Mouse (Mus musculus): ENCODE results near the gene Psenen. TPM values are rescaled to one million over a fixed set of nuclear protein-coding genes. Genes with fewer than 3 reads are reported as not detected.

The Psenen gene
- polyA plus RNA-seq, 1 experiment from 2014 or later, result 147 TPM

- Histone ChIP-seq H3K9me3 (no peaks in the 10 kb centered on the region), H3K27me3 (no peaks in the 10 kb centered on the region), H3K9ac (no peak overlapping the region), H3K36me3 (peaks cover 36% of the 10 kb centered on the region), H3K4me3 (no peak overlapping the region), H3K4me2 (no peak overlapping the region), H3K4me1 (replicated peaks) (no peaks in the 10 kb centered on the region), H3K27ac (replicated peaks) (peak overlapping the region; percentile 18; the same call in 1 of the 2 replicates)
- WGBS, result 82% methylated on average over 5 of the region's 5 CpGs
- ATAC-seq (ENCODE audit: low read depth), result no peak
Measured at GRCm38 (mm10) chr7:30520856-30521255, 42.6 kb downstream of the Psenen start.

DNA sequence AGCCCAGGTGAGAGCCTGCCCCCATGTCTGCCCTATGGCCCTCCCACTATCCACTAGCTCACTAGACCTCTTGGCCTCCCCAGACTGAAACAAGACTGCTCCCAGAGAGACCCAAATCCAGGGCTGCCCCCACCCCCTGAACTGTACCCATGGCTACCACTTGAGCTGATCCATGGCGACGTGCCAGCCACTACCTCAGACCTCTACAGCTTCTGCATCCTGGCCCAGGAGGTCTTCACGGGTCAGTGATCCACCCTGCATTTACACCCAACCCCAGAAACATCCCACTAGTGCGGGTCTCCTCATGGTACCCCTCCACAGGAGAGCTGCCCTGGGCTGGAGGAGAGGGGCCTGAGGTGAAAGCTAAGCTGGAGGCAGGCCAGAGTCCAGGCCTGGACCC is 43.0 kb downstream of the Psenen start:
- peak overlapping the region; percentile 18; the same call in 1 of the 2 replicates for H3K27ac ChIP-seq (replicated peaks)
- WGBS, result 73% methylated on average over 4 of the region's 4 CpGs
- 0 out of 2 replicates have a peak, but pooled peaks have one; percentile 1 for ATAC-seq (ENCODE audit: low read depth)
- no peaks in the 10 kb centered on the region for H3K4me1 ChIP-seq (replicated peaks)
- H3K9me3 ChIP-seq, result no peaks in the 10 kb centered on the region
- H3K4me2 ChIP-seq, result no peak overlapping the region
- H3K27me3 ChIP-seq, result no peaks in the 10 kb centered on the region
- H3K36me3 ChIP-seq, result peaks cover 32% of the 10 kb centered on the region
- H3K9ac ChIP-seq, result no peak overlapping the region
- H3K4me3 ChIP-seq, result no peak overlapping the region

DNA sequence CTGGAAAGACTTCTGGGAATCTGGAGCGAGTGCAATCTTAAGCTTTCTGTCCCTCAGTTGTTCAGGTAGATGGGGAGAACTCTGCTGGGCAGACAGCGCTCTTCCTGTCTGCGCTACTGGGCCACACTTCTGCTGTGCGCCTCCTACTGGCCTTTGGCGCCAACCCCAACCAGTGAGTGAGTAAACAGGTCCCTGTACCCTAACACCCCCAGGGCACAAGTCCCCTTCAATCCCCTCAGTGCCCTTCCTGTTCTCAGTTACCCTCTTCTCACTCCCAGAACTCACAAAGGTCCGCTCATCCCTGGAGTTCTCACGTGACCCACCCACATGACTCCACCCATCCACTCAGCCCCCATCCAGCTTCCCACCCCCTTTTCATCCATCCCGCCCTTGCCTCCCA is 45.1 kb downstream of the Psenen start:
- H3K36me3 ChIP-seq, result peaks cover 12% of the 10 kb centered on the region
- 40% methylated on average over 8 of the region's 8 CpGs for WGBS
- no peaks in the 10 kb centered on the region for H3K27me3 ChIP-seq
- no peak overlapping the region for H3K9ac ChIP-seq
- no peaks in the 10 kb centered on the region for H3K4me1 ChIP-seq (replicated peaks)
- no peaks in the 10 kb centered on the region for H3K9me3 ChIP-seq
- no peak overlapping the region for H3K4me2 ChIP-seq
- no peak overlapping the region for H3K4me3 ChIP-seq
- ATAC-seq (ENCODE audit: low read depth), result no peak
- H3K27ac ChIP-seq (replicated peaks), result no peak overlapping the region

DNA sequence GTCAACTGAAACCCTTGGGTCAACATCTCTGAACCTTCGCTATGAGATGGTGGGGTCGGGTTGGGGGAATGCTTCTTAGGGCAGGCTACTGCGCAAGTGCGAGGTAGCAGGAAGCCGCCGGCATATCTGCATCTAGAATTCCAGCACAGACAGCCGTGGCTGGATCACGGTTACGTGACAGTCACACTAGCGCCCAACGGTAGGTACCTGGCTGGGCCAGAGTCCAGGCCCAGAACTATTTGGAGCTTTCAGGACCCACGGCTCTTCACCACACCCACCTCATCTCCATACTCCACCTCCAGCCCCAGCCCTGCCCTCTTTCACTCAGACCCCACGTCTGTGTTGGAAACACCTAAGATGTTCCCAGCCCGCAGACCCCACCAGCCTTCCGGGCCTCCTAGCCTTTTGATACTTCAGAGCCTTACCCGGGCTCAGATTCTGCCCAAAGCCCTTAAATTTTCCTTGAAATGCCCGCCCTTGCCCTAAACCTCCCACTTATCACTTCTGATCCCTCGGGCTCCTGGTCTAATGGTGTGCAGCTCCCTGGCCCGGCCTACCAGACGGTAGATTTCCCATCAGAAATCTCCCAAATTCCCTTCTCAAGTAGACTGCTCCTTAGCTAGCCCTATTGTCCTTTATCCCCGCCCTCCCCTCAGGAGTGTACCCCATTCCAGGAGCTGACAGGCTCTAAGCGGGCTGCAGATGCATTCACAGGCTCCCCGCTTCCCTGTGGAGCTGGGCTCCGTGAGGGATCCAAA is 48.2 kb downstream of the Psenen start:
- no peak for ATAC-seq (ENCODE audit: low read depth)
- WGBS, result 65% methylated on average over 24 of the region's 24 CpGs
- H3K4me1 ChIP-seq (replicated peaks), result no peaks in the 10 kb centered on the region

More for the DNA sequence above, 48.2 kb downstream of the Psenen start:
- Histone ChIP-seq H3K27me3 (no peaks in the 10 kb centered on the region), H3K9me3 (no peaks in the 10 kb centered on the region), H3K27ac (replicated peaks) (no peak overlapping the region), H3K4me2 (no peak overlapping the region), H3K36me3 (no peaks in the 10 kb centered on the region), H3K4me3 (no peak overlapping the region), H3K9ac (no peak overlapping the region)

Small RNA genes within 50 kb of the gene (microRNA-seq; reads per million reads assigned to microRNA genes)
- gene Gm38670 (0.74 reads per million), gene Mir3569 (not detected)

Other genes with a start within 250 kb of the Psenen start
- gene Syne4, start 248.8 kb downstream of the Psenen start, polyA plus RNA-seq (2015; fragmentation: Nextera tagmentation; extraction: Ambion mirVana), result 19.0 and 27.3 TPM in 2 replicates
- gene E130208F15Rik, start 241.9 kb downstream of the Psenen start, polyA plus RNA-seq (2015; fragmentation: Nextera tagmentation; extraction: Ambion mirVana), result 5.7 TPM in 1 of 2 replicates, not detected in the other
- gene Sdhaf1, start 239.7 kb downstream of the Psenen start, polyA plus RNA-seq (2015; fragmentation: Nextera tagmentation; extraction: Ambion mirVana), result 18.0 and 22.9 TPM in 2 replicates
- 10.8 and 12.7 TPM in 2 replicates for gene Lrfn3, start 200.9 kb downstream of the Psenen start, polyA plus RNA-seq (2015; fragmentation: Nextera tagmentation; extraction: Ambion mirVana)
- gene Tyrobp, start 149.9 kb downstream of the Psenen start, polyA plus RNA-seq (2015; fragmentation: Nextera tagmentation; extraction: Ambion mirVana), result 35.3 and 40.8 TPM in 2 replicates
- gene Hcst, start 143.8 kb downstream of the Psenen start, polyA plus RNA-seq (2015; fragmentation: Nextera tagmentation; extraction: Ambion mirVana), result 1.0 TPM in 1 of 2 replicates, not detected in the other
- gene Nfkbid, start 141.9 kb downstream of the Psenen start, polyA plus RNA-seq (2015; fragmentation: Nextera tagmentation; extraction: Ambion mirVana), result 1.9 and 2.8 TPM in 2 replicates
- gene Aplp1, start 118.1 kb downstream of the Psenen start, polyA plus RNA-seq (2015; fragmentation: Nextera tagmentation; extraction: Ambion mirVana), result 528 and 571 TPM in 2 replicates
- 3.3 and 3.9 TPM in 2 replicates for gene Kirrel2, start 105.9 kb downstream of the Psenen start, polyA plus RNA-seq (2015; fragmentation: Nextera tagmentation; extraction: Ambion mirVana)
- gene Nphs1, start 105.3 kb downstream of the Psenen start, polyA plus RNA-seq (2015; fragmentation: Nextera tagmentation; extraction: Ambion mirVana), result 0.77 and 1.0 TPM in 2 replicates
- gene Prodh2, start 70.0 kb downstream of the Psenen start, polyA plus RNA-seq (2015; fragmentation: Nextera tagmentation; extraction: Ambion mirVana), result not detected in 2 replicates
- gene Arhgap33, start 28.6 kb downstream of the Psenen start, polyA plus RNA-seq (2015; fragmentation: Nextera tagmentation; extraction: Ambion mirVana), result 86.8 and 95.2 TPM in 2 replicates
- 6.6 TPM in 2 replicates for gene Hspb6, start 11.4 kb downstream of the Psenen start, polyA plus RNA-seq (2015; fragmentation: Nextera tagmentation; extraction: Ambion mirVana)
- 6.7 and 8.6 TPM in 2 replicates for gene Proser3, start 11.3 kb downstream of the Psenen start, polyA plus RNA-seq (2015; fragmentation: Nextera tagmentation; extraction: Ambion mirVana)
- gene Lin37, start 3.8 kb downstream of the Psenen start, polyA plus RNA-seq (2015; fragmentation: Nextera tagmentation; extraction: Ambion mirVana), result 60.9 and 62.9 TPM in 2 replicates
- 92.6 and 113 TPM in 2 replicates for gene U2af1l4, start 326 bp downstream of the Psenen start, polyA plus RNA-seq (2015; fragmentation: Nextera tagmentation; extraction: Ambion mirVana)
- gene Gm49396, start 283 bp downstream of the Psenen start, polyA plus RNA-seq (2015; fragmentation: Nextera tagmentation; extraction: Ambion mirVana), result 14.5 and 15.1 TPM in 2 replicates
- 4.8 and 6.0 TPM in 2 replicates for gene Igflr1, start 1.8 kb upstream of the Psenen start, polyA plus RNA-seq (2015; fragmentation: Nextera tagmentation; extraction: Ambion mirVana)
- gene Kmt2b, start 25.1 kb upstream of the Psenen start, polyA plus RNA-seq (2015; fragmentation: Nextera tagmentation; extraction: Ambion mirVana), result 9.0 and 9.9 TPM in 2 replicates
- 0.36 and 0.50 TPM in 2 replicates for gene Zbtb32, start 35.3 kb upstream of the Psenen start, polyA plus RNA-seq (2015; fragmentation: Nextera tagmentation; extraction: Ambion mirVana)
- 0.49 and 0.62 TPM in 2 replicates for gene Upk1a, start 49.2 kb upstream of the Psenen start, polyA plus RNA-seq (2015; fragmentation: Nextera tagmentation; extraction: Ambion mirVana)
- gene Cox6b1, start 62.5 kb upstream of the Psenen start, polyA plus RNA-seq (2015; fragmentation: Nextera tagmentation; extraction: Ambion mirVana), result 1,295 and 1,305 TPM in 2 replicates
- gene Etv2, start 72.2 kb upstream of the Psenen start, polyA plus RNA-seq (2015; fragmentation: Nextera tagmentation; extraction: Ambion mirVana), result not detected in 2 replicates
- gene Rbm42, start 86.7 kb upstream of the Psenen start, polyA plus RNA-seq (2015; fragmentation: Nextera tagmentation; extraction: Ambion mirVana), result 137 and 142 TPM in 2 replicates
- 22.0 and 22.7 TPM in 2 replicates for gene Haus5, start 101.4 kb upstream of the Psenen start, polyA plus RNA-seq (2015; fragmentation: Nextera tagmentation; extraction: Ambion mirVana)
- not detected in 2 replicates for gene Pmis2, start 108.0 kb upstream of the Psenen start, polyA plus RNA-seq (2015; fragmentation: Nextera tagmentation; extraction: Ambion mirVana)
- gene 2200002J24Rik, start 135.3 kb upstream of the Psenen start, polyA plus RNA-seq (2015; fragmentation: Nextera tagmentation; extraction: Ambion mirVana), result not detected in 2 replicates
- gene Atp4a, start 148.6 kb upstream of the Psenen start, polyA plus RNA-seq (2015; fragmentation: Nextera tagmentation; extraction: Ambion mirVana), result 0.80 and 1.6 TPM in 2 replicates
- gene Tmem147, start 165.9 kb upstream of the Psenen start, polyA plus RNA-seq (2015; fragmentation: Nextera tagmentation; extraction: Ambion mirVana), result 253 and 272 TPM in 2 replicates
- gene Gapdhs, start 180.1 kb upstream of the Psenen start, polyA plus RNA-seq (2015; fragmentation: Nextera tagmentation; extraction: Ambion mirVana), result 1.6 and 2.9 TPM in 2 replicates
- 1.2 and 2.8 TPM in 2 replicates for gene Sbsn, start 187.8 kb upstream of the Psenen start, polyA plus RNA-seq (2015; fragmentation: Nextera tagmentation; extraction: Ambion mirVana)
- gene Dmkn, start 200.1 kb upstream of the Psenen start, polyA plus RNA-seq (2015; fragmentation: Nextera tagmentation; extraction: Ambion mirVana), result 1.0 TPM in 1 of 2 replicates, not detected in the other
- gene Krtdap, start 224.3 kb upstream of the Psenen start, polyA plus RNA-seq (2015; fragmentation: Nextera tagmentation; extraction: Ambion mirVana), result 0.85 TPM in 1 of 2 replicates, not detected in the other

All from neural tube, embryonic 13.5 days (tissue).